Mouse (Mus musculus) neural tube, postnatal 0 days (tissue): ENCODE data around the gene Tnik. TPM values are rescaled to one million over a fixed set of nuclear protein-coding genes. Genes with fewer than 3 reads are reported as not detected.

Experiments
- microRNA-seq: library from miRNA; unstranded; fragments of <30 nt; microRNA quantifications from one replicate; pipeline ENCODE4, GENCODE M21; 2016
- polyA plus RNA-seq: library from polyadenylated mRNA; unstranded; fragments of >200 nt; fragmentation: Nextera tagmentation; extraction: Ambion mirVana; gene quantifications from 2 replicates; pipeline ENCODE4 v1.2.1, GENCODE M21; 2015

Gene Tnik
- 59.5 and 62.0 TPM in 2 replicates for polyA plus RNA-seq

DNA sequence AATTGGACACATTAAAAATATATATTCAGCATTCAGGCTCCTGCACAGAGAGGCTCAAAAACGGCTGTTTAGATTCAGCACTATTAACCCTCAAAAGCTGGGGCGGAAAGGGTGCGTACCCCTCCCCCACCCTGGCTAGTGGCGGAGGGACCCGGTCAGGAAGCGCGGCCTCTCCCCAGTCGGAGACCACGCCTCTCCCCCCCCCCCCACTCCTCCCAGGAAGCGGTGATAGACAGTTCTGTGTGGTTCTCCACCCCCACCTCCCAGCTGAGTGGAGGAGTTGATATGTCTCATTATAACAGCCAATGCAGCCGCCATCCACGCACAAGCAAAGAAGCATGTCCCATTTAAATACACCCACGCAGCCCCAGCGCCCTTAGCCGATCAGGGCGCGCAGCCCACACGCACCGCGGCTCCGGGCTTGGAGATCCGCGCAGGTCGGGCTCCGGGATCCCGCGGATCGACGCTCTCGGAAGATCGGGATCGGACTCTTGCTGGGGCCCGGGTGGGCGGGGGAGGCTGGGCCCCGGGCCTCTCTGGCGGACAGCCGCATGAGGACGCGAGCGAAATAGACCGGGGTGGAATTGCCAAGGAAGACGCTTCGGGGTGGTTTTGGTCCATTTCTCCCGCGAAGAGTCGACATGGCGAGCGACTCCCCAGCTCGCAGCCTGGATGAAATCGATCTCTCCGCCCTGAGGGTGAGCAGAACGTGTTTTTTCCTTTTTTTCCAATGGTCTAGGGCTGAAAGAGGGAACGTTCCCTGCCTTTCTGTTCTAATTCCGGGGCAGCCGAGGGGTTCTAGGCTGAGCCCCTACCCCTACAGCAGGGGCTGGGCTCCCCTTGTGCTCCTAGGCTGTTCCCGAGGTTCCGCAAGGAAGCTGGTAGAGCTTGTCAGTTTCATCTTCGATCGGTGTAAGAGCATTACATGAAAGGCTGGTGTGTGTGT, at the start of gene Tnik:
Gene Tnik (plus strand): TSS at position 213 of the 946 bp plus-strand sequence.

DNA sequence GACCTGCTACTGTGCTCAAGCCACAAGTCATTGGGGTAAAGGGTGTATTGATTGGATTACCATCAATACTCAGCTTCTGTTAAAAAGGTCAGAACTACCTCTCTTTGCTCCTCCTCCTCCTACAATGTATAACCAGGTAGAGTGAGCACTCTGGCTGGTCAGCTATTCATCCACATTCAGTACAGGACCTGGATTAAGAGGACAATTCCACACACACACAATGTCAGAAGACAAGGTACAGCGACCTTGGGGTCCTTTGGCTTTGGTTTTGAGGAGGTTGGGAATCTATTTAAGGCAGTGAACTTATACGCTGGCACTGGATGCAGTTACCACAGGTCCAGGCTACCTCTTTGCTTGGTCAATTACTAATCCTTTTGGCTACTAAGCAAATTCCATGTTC, 434.8 kb downstream of the Tnik start, which contains the start of gene Slc2a2:
Gene Slc2a2 (plus strand): TSS at position 107 of the 400 bp plus-strand sequence.

Small RNA genes lying within 50 kb of the gene (microRNA-seq; reads per million reads assigned to microRNA genes)
- gene Mir466q: not detected
